Mouse (Mus musculus) thymus, postnatal 4 days (tissue): ENCODE data around the gene Fam234a.

Experiments used
- DNase-seq: peaks from one replicate; pipeline ENCODE4 v3.0.0; 2021

The Fam234a gene

GRCm38 (mm10) chr17:26162736-26163135 lies 81.3 kb downstream of the Fam234a start:
- no peak for DNase-seq
